Mouse (Mus musculus) midbrain, embryonic 14.5 days (tissue): Measurements from ENCODE around the gene Slco1a6. TPM values are rescaled to one million over a fixed set of nuclear protein-coding genes. Genes with fewer than 3 reads are reported as not detected.
A peak's percentile ranks its signal among the peaks of the same experiment; 100 is the strongest.
"Not testable (repeated sequence)": the region's sequence is repeated elsewhere in the genome, so short reads cannot be mapped to it uniquely, and the experiment has no call there.

Experiments
- ATAC-seq: fragments of 200-750 bp; cut with Nextera tagmentation; 2 replicates; pipeline ENCODE4 v1.8.0; 2017; ENCODE audit warnings: moderate number of reproducible peaks, moderate library complexity; ENCODE audit not compliant: low FRiP score, low TSS enrichment
- DNase-seq: peaks from one replicate; pipeline ENCODE4 v3.0.0-alpha.2; 2015
- H3K27ac ChIP-seq: fragments of 300-500 bp; sonication (generic); replicated peaks from 2 replicates; pipeline ENCODE4 v1.5.1; 2014; ENCODE audit warnings: mild to moderate bottlenecking, low read depth, low read length, moderate library complexity
- H3K27me3 ChIP-seq: fragments of 300-500 bp; sonication (generic); 2 replicates; pipeline ENCODE4 v1.6.1; 2014; ENCODE audit warnings: low read length, control low read depth, mixed read lengths; ENCODE audit not compliant: control insufficient read depth, insufficient read depth
- H3K36me3 ChIP-seq: fragments of 300-500 bp; sonication (generic); 2 replicates; pipeline ENCODE4 v1.6.1; 2014; ENCODE audit warnings: low read length, control low read depth; ENCODE audit not compliant: control insufficient read depth, insufficient read depth
- H3K4me1 ChIP-seq: fragments of 300-500 bp; sonication (generic); 2 replicates; pipeline ENCODE4 v1.6.1; 2014; ENCODE audit warnings: mild to moderate bottlenecking, antibody characterized with exemption, low read length, control low read depth; ENCODE audit not compliant: control insufficient read depth, insufficient read depth
- H3K4me2 ChIP-seq: fragments of 300-500 bp; sonication (generic); 2 replicates; pipeline ENCODE4 v1.6.1; 2014; ENCODE audit warnings: mild to moderate bottlenecking, low read length, moderate library complexity
- H3K4me3 ChIP-seq: fragments of 300-500 bp; sonication (generic); replicated peaks from 2 replicates; pipeline ENCODE4 v1.5.1; 2014; ENCODE audit warnings: low read depth, low read length
- H3K9ac ChIP-seq: fragments of 300-500 bp; sonication (generic); replicated peaks from 2 replicates; pipeline ENCODE4 v1.6.1; 2014; ENCODE audit warnings: mild to moderate bottlenecking, low read length, moderate library complexity
- H3K9me3 ChIP-seq: fragments of 300-500 bp; sonication (generic); 2 replicates; pipeline ENCODE4 v1.6.1; 2016; ENCODE audit warnings: low read length, control low read depth, mixed read lengths; ENCODE audit not compliant: control insufficient read depth
- WGBS: fragments of 180-500 bp; shearing (Covaris S2); extraction: QIAGEN DNeasy Blood & Tissue Kit; methylation state at CpG from one replicate; pipeline ENCODE4 v1.1.7; 2014; 5-methylcytosine and 5-hydroxymethylcytosine counted together
- polyA plus RNA-seq: library from polyadenylated mRNA; unstranded; fragments of >200 nt; fragmentation: Nextera tagmentation; extraction: Ambion mirVana; gene quantifications from 2 replicates; pipeline ENCODE4 v1.2.1, GENCODE M21; 2014

Slco1a6 gene
- polyA plus RNA-seq, 1 experiment from 2014 or later, result 0.54 TPM

DNA sequence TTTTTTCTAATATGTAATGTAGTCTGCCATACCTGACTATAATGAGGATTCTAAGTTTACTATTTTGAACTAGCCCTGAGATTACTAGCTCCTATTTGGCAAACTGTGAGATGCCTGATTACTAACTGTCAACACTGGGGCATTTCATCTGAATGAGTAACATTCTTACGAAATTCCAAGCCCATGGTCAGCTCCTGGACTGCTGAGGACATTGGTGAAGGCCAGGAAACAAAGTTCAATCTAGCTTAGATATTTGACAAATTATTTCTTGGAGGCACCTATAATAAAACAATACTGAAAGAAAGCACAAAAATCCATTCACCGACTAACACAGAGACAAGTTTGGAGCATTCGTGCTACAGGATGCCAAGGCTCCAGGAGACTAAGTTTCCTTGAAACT, 150.0 kb downstream of the Slco1a6 start:
- WGBS, result 91% methylated on average over 3 of the region's 3 CpGs
- H3K9ac ChIP-seq, DNase-seq: not testable (repeated sequence)

DNA sequence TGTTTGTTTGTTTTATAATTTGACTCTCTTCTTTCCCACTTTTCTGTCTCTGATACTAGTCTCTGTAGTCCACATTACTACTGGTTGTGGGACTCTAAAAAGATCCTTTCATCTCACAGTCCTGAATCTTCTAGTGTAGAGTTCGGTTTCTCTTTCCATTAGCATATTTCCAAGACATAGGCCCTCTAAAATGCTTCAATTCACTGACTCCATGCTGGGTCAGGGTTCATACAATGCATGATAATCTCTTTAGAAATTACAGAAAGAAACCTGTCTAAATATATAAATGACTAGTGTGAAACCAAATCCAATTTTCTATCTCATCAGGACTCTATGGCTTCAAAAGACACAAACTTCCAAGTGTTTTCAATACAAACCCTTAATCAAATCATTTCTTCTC, 160.6 kb downstream of the Slco1a6 start:
- ATAC-seq, result peak; percentile 60; the same call in 1 of the 2 replicates
- Histone ChIP-seq H3K9me3 (0 out of 2 replicates have a peak, but pooled peaks cover 3% of the 10 kb centered on the region), H3K36me3 (no peaks in the 10 kb centered on the region), H3K27ac (no peak overlapping the region), H3K4me1 (no peaks in the 10 kb centered on the region), H3K27me3 (no peaks in the 10 kb centered on the region), H3K4me3 (no peak overlapping the region), H3K4me2 (no peak overlapping the region), H3K9ac (no peak overlapping the region)
- 24% methylated on average over 1 of the region's 1 CpGs for WGBS
- peak; percentile 13 for DNase-seq

More for the DNA sequence above, 150.0 kb downstream of the Slco1a6 start:
- H3K4me2 ChIP-seq, H3K4me3 ChIP-seq, H3K27ac ChIP-seq, H3K9me3 ChIP-seq, H3K4me1 ChIP-seq, H3K27me3 ChIP-seq, H3K36me3 ChIP-seq, ATAC-seq: not testable (repeated sequence)

DNA sequence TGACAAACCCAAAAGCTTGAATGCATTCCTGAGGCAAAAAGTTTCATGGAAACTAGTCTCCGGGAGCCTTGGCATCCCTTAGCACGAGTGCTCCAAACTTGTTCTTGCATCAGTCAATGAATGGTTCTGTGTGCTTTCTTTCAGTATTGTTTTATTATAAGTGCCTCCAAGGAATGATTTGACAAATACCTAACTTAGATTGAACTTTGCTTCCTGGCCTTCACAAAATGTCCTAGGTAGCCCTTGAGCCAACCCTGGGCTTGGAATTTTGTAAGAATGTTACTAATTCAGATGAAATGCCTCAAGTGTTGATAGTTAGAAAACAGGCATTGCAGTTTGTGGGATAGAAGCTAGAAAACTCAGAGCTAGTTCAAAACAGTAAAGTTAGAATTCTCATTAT, 162.6 kb downstream of the Slco1a6 start:
- no peak overlapping the region for H3K9ac ChIP-seq
- H3K4me1 ChIP-seq, result no peaks in the 10 kb centered on the region
- H3K4me3 ChIP-seq, result no peak overlapping the region
- H3K4me2 ChIP-seq, result no peak overlapping the region
- DNase-seq, result no peak
- no peak overlapping the region for H3K27ac ChIP-seq
- no peaks in the 10 kb centered on the region for H3K36me3 ChIP-seq
- ATAC-seq, result no peak
- H3K9me3 ChIP-seq, result 0 out of 2 replicates have a peak, but pooled peaks cover 3% of the 10 kb centered on the region
- WGBS, result 98% methylated on average over 2 of the region's 2 CpGs
- H3K27me3 ChIP-seq, result no peaks in the 10 kb centered on the region

DNA sequence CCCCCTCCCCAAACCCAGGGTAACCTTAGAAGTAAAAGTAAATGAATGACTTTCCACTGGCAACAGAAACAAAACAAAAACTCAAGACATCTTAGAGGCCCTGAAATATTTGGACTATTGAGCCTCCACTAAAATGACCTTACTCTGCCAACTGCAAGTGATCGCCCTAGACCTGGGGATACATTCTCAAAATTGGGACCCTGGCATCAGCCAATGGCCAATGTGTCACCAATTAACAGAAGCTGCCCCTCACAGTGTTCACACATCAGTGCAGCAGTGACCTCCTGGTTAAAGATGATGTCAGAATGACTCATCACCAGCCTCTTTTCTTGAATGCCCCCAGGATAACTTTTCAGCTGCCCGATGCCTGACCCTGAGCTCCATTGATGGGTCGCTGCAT, 166.4 kb downstream of the Slco1a6 start:
- no peaks in the 10 kb centered on the region for H3K36me3 ChIP-seq
- no peaks in the 10 kb centered on the region for H3K4me1 ChIP-seq
- H3K27me3 ChIP-seq, result no peaks in the 10 kb centered on the region
- H3K4me2 ChIP-seq, result no peak overlapping the region
- DNase-seq, result no peak
- 93% methylated on average over 3 of the region's 3 CpGs for WGBS
- no peak overlapping the region for H3K9ac ChIP-seq
- ATAC-seq, result 0 out of 2 replicates have a peak, but pooled peaks have one; percentile 32
- no peak overlapping the region for H3K27ac ChIP-seq
- H3K4me3 ChIP-seq, result no peak overlapping the region
- H3K9me3 ChIP-seq, result 0 out of 2 replicates have a peak, but pooled peaks cover 3% of the 10 kb centered on the region

DNA sequence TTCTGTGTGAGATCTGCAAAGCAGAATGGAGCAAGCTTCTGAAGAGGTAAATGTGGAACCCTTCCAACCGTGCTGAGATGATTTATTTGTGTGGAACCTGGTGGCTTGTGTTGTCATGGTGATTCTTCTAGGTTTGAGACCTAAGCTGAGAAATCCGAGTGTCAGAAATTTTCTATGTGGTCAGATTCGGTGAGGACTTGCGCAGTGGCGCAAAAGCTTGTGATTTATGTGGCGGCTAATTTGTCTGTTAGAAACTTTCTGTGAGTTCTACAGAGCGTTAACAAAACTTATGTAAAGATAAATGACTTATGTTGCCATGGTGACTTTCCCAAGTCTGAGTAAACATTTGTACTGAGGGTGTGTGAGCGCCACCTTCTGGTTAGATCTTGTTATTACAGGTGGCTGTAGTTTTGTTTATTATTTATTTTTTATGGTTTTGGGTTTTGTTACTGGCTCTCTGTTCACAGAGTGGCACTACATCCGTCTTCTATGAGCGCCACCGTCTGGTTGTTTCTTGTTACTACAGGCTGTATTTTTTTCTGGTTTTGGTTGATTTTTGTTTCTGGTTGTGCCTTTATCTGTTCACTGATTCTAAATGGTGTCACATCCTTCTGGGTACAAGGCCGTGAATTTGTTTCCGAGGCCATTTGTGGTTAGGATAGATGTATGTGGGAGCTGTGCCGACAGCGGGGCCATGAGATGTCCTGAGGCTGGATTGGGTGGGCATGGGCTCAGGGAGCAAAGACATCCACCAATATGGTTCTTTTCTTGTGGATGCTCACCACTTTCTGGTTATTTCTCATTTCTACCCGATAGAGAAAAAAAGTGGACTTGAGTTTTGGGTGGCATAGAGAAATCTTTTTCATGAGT, 167.8 kb downstream of the Slco1a6 start:
- no peaks in the 10 kb centered on the region for H3K9me3 ChIP-seq
- 63% methylated on average over 16 of the region's 16 CpGs for WGBS
- H3K27me3 ChIP-seq, result no peaks in the 10 kb centered on the region
- DNase-seq (peak; percentile 48), ATAC-seq (no peak)
- H3K4me3 ChIP-seq, result no peak overlapping the region
- no peaks in the 10 kb centered on the region for H3K4me1 ChIP-seq
- no peak overlapping the region for H3K27ac ChIP-seq
- H3K36me3 ChIP-seq, result no peaks in the 10 kb centered on the region
- no peak overlapping the region for H3K4me2 ChIP-seq
- no peak overlapping the region for H3K9ac ChIP-seq

DNA sequence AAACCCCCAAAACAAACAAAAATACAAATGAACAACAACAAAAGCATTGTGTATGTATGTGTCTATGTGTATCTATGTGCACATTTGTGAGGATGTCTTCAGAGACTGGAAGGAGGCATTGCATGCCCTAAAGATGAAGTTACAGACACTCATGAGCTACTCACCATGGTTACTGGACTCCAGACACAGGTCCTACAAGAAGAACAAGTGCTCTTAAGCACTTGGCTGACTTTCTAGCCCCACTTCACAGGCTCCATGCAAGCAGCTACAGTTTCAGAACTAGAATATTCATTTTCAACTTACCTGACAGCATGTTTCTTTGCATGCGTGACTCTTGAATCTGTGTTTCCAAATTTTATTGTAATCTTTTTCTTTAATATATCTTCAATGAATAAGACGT, 172.6 kb downstream of the Slco1a6 start:
- WGBS, result 90% methylated on average over 2 of the region's 2 CpGs
- no peak overlapping the region for H3K4me2 ChIP-seq
- no peaks in the 10 kb centered on the region for H3K27me3 ChIP-seq
- DNase-seq, result no peak
- no peaks in the 10 kb centered on the region for H3K9me3 ChIP-seq
- H3K4me1 ChIP-seq, result no peaks in the 10 kb centered on the region
- ATAC-seq, result no peak
- H3K4me3 ChIP-seq, result no peak overlapping the region
- H3K9ac ChIP-seq, result no peak overlapping the region
- no peak overlapping the region for H3K27ac ChIP-seq
- H3K36me3 ChIP-seq, result no peaks in the 10 kb centered on the region

Other genes with a start within 250 kb of the Slco1a6 start
- not detected in 2 replicates for gene Gm6614, start 197.1 kb downstream of the Slco1a6 start, polyA plus RNA-seq
- gene Iapp, start 89.9 kb upstream of the Slco1a6 start, polyA plus RNA-seq, result not detected in 2 replicates
- 0.32 and 0.57 TPM in 2 replicates for gene Slco1a5, start 114.5 kb upstream of the Slco1a6 start, polyA plus RNA-seq
- gene Pyroxd1, start 137.1 kb upstream of the Slco1a6 start, polyA plus RNA-seq, result 22.3 and 25.0 TPM in 2 replicates
- gene Recql, start 178.6 kb upstream of the Slco1a6 start, polyA plus RNA-seq, result 28.6 and 35.7 TPM in 2 replicates
- 92.3 and 108 TPM in 2 replicates for gene Golt1b, start 178.7 kb upstream of the Slco1a6 start, polyA plus RNA-seq
- 9.8 and 10.0 TPM in 2 replicates for gene Spx, start 204.9 kb upstream of the Slco1a6 start, polyA plus RNA-seq